Mouse (Mus musculus) midbrain, embryonic 11.5 days (tissue): ENCODE data around the gene Plxdc2. TPM values are rescaled to one million over a fixed set of nuclear protein-coding genes. Genes with fewer than 3 reads are reported as not detected.

ENCODE experiments used
- ATAC-seq: fragments of 200-750 bp; cut with Nextera tagmentation; 2 replicates; pipeline ENCODE4 v1.8.0; 2017; ENCODE audit warnings: moderate TSS enrichment, moderate library complexity; ENCODE audit not compliant: low FRiP score
- DNase-seq: peaks from one replicate; pipeline ENCODE4 v3.0.0; 2015; ENCODE audit warnings: low spot score; ENCODE audit errors: missing footprints
- H3K27ac ChIP-seq: fragments of 300-500 bp; sonication (generic); 2 replicates; pipeline ENCODE4 v1.5.1; 2014; ENCODE audit warnings: low read depth, low read length
- H3K27me3 ChIP-seq: fragments of 300-500 bp; sonication (generic); 2 replicates; pipeline ENCODE4 v1.6.1; 2014; ENCODE audit warnings: mild to moderate bottlenecking, low read length, moderate library complexity, mixed read lengths; ENCODE audit not compliant: control insufficient read depth, insufficient read depth
- H3K36me3 ChIP-seq: fragments of 300-500 bp; sonication (generic); 2 replicates; pipeline ENCODE4 v1.6.1; 2014; ENCODE audit warnings: mild to moderate bottlenecking, low read length, moderate library complexity, mixed read lengths; ENCODE audit not compliant: control insufficient read depth, insufficient read depth
- H3K4me1 ChIP-seq: fragments of 300-500 bp; sonication (generic); 2 replicates; pipeline ENCODE4 v1.6.1; 2014; ENCODE audit warnings: low read length; ENCODE audit not compliant: control insufficient read depth, insufficient read depth
- H3K4me2 ChIP-seq: fragments of 300-500 bp; sonication (generic); 2 replicates; pipeline ENCODE4 v1.6.1; 2014; ENCODE audit warnings: mild to moderate bottlenecking, moderate library complexity
- H3K4me3 ChIP-seq: fragments of 300-500 bp; sonication (generic); 2 replicates; pipeline ENCODE4 v1.5.1; 2014; ENCODE audit warnings: low read depth, low read length
- H3K9ac ChIP-seq: fragments of 300-500 bp; sonication (generic); 2 replicates; pipeline ENCODE4 v1.6.1; 2014; ENCODE audit warnings: low read length
- H3K9me3 ChIP-seq: fragments of 300-500 bp; sonication (generic); 2 replicates; pipeline ENCODE4 v1.6.1; 2016; ENCODE audit warnings: low read length; ENCODE audit not compliant: control insufficient read depth
- WGBS: fragments of 180-500 bp; shearing (Covaris S2); extraction: QIAGEN DNeasy Blood & Tissue Kit; methylation state at CpG from one replicate; pipeline ENCODE4 v1.1.7; 2014; 5-methylcytosine and 5-hydroxymethylcytosine counted together
- polyA plus RNA-seq: library from polyadenylated mRNA; unstranded; fragments of >200 nt; fragmentation: Nextera tagmentation; extraction: Ambion mirVana; gene quantifications from 2 replicates; pipeline ENCODE4 v1.2.1, GENCODE M21; 2014

Gene Plxdc2
- polyA plus RNA-seq, 1 experiment from 2014 or later, result 16.1 TPM

- Histone ChIP-seq H3K27ac (no peak overlapping the region), H3K9ac (no peak overlapping the region), H3K4me3 (no peak overlapping the region), H3K4me2 (no peak overlapping the region), H3K4me1 (no peaks in the 10 kb centered on the region), H3K36me3 (no peaks in the 10 kb centered on the region), H3K27me3 (no peaks in the 10 kb centered on the region), H3K9me3 (no peaks in the 10 kb centered on the region)
- no peak for DNase-seq
- ATAC-seq, result no peak
- WGBS, result 50% methylated on average over 1 of the region's 1 CpGs
These were observed 417.5 kb downstream of the Plxdc2 start for GRCm38 (mm10) chr2:16773398-16774113.

GRCm38 (mm10) chr2:16774114-16774433, 418.0 kb downstream of the Plxdc2 start:
- no peaks in the 10 kb centered on the region for H3K36me3 ChIP-seq
- WGBS, result 70% methylated on average over 3 of the region's 3 CpGs
- ATAC-seq, result no peak

DNA sequence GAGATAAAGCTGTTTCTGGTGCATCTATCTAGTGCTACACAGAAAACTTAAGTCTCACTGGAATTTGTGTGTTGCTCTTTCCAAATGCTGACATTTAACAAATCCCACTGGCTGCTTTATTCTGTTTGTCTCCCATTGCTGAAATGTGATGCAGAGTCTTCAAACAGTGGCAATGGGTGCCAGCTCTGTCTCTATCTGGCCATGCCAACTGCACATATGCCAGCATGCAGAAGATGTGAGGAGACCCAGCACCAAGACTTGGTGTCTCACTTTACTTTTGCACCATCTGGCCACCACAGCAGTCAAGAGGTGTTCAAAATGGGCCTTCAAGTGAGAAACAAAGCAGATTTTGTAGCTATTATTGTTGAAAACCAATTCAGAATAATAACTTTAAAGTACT, 439.2 kb downstream of the Plxdc2 start:
- H3K36me3 ChIP-seq, result no peaks in the 10 kb centered on the region
- no peaks in the 10 kb centered on the region for H3K27me3 ChIP-seq
- no peak overlapping the region for H3K27ac ChIP-seq
- H3K4me2 ChIP-seq, result no peak overlapping the region
- DNase-seq, result no peak
- H3K9ac ChIP-seq, result no peak overlapping the region
- H3K4me3 ChIP-seq, result no peak overlapping the region
- H3K9me3 ChIP-seq, result no peaks in the 10 kb centered on the region
- no peak for ATAC-seq
- H3K4me1 ChIP-seq, result no peaks in the 10 kb centered on the region

More at GRCm38 (mm10) chr2:16774114-16774433, 418.0 kb downstream of the Plxdc2 start:
- H3K9ac ChIP-seq, result no peak overlapping the region
- no peak overlapping the region for H3K27ac ChIP-seq
- H3K27me3 ChIP-seq, result no peaks in the 10 kb centered on the region
- DNase-seq, result no peak
- H3K4me1 ChIP-seq, result no peaks in the 10 kb centered on the region
- H3K4me3 ChIP-seq, result no peak overlapping the region
- no peak overlapping the region for H3K4me2 ChIP-seq
- H3K9me3 ChIP-seq, result no peaks in the 10 kb centered on the region
